Mouse (Mus musculus) cortical plate, adult 2 months (tissue): ENCODE data around the gene Hdac9.

Source experiments
- CTCF ChIP-seq: fragments of 200-500 bp; IDR thresholded peaks from 2 replicates; pipeline ENCODE4 v1.5.1; 2011; ENCODE audit warnings: mild to moderate bottlenecking, control low read depth, low read length; ENCODE audit not compliant: insufficient read depth; ENCODE audit errors: extremely low read depth
- POLR2A ChIP-seq: fragments of 200-500 bp; IDR thresholded peaks from 2 replicates; pipeline ENCODE4 v1.6.1; 2011; ENCODE audit warnings: mild to moderate bottlenecking, low read length, control low read depth; ENCODE audit not compliant: insufficient read depth; ENCODE audit errors: extremely low read depth

- TF ChIP-seq POLR2A (no peak), CTCF (no peak)
Measured at GRCm38 (mm10) chr12:34674235-34674634, 242.7 kb downstream of the Hdac9 start.
